Mouse (Mus musculus) lung, postnatal 0 days (tissue): ENCODE data around the gene Reck. TPM values are rescaled to one million over a fixed set of nuclear protein-coding genes. Genes with fewer than 3 reads are reported as not detected.

Source experiments
- ATAC-seq: fragments of 200-750 bp; cut with Nextera tagmentation; 2 replicates; pipeline ENCODE4 v1.8.0; 2017; ENCODE audit warnings: moderate library complexity
- DNase-seq: peaks from one replicate; pipeline ENCODE4 v3.0.0-alpha.2; 2016; ENCODE audit warnings: low spot score
- H3K27ac ChIP-seq: fragments of 300-500 bp; sonication (generic); 2 replicates; pipeline ENCODE4 v1.5.1; 2014; ENCODE audit warnings: antibody characterized with exemption, mild to moderate bottlenecking, low read length, mixed read lengths
- H3K27me3 ChIP-seq: fragments of 300-500 bp; sonication (generic); replicated peaks from 2 replicates; pipeline ENCODE4 v1.6.1; 2014; ENCODE audit warnings: low read length, mixed read lengths; ENCODE audit not compliant: insufficient read depth
- H3K36me3 ChIP-seq: fragments of 300-500 bp; sonication (generic); 2 replicates; pipeline ENCODE4 v1.6.1; 2014; ENCODE audit warnings: low read length, mixed read lengths; ENCODE audit not compliant: insufficient read depth
- H3K4me1 ChIP-seq: fragments of 300-500 bp; sonication (generic); 2 replicates; pipeline ENCODE4 v1.6.1; 2014; ENCODE audit warnings: antibody characterized with exemption, low read depth, low read length, mixed read lengths; ENCODE audit not compliant: insufficient read depth
- H3K4me2 ChIP-seq: fragments of 300-500 bp; sonication (generic); replicated peaks from 2 replicates; pipeline ENCODE4 v1.6.1; 2014; ENCODE audit warnings: low read depth, mild to moderate bottlenecking, low read length, moderate library complexity, mixed read lengths
- H3K4me3 ChIP-seq: fragments of 300-500 bp; sonication (generic); 2 replicates; pipeline ENCODE4 v1.5.1; 2014; ENCODE audit warnings: low read depth, low read length
- H3K9ac ChIP-seq: fragments of 300-500 bp; sonication (generic); replicated peaks from 2 replicates; pipeline ENCODE4 v1.6.1; 2014; ENCODE audit warnings: low read depth, mild to moderate bottlenecking
- H3K9me3 ChIP-seq: fragments of 300-500 bp; sonication (generic); 2 replicates; pipeline ENCODE4 v1.6.1; 2016; ENCODE audit warnings: low read length, mixed read lengths
- CTCF ChIP-seq: IDR thresholded peaks from 2 replicates; pipeline ENCODE4 v1.5.1; 2016; ENCODE audit warnings: antibody characterized with exemption, mild to moderate bottlenecking
- EP300 ChIP-seq: IDR thresholded peaks from 2 replicates; pipeline ENCODE4 v1.6.1; 2016; ENCODE audit warnings: antibody characterized with exemption, mild to moderate bottlenecking, control low read depth
- WGBS: fragments of 180-500 bp; shearing (Covaris S2); extraction: QIAGEN DNeasy Blood & Tissue Kit; methylation state at CpG from one replicate; pipeline ENCODE4 v1.1.7; 2014; 5-methylcytosine and 5-hydroxymethylcytosine counted together
- polyA plus RNA-seq: library from polyadenylated mRNA; unstranded; fragments of >200 nt; fragmentation: Nextera tagmentation; extraction: Ambion mirVana; gene quantifications from 2 replicates; pipeline ENCODE4 v1.2.1, GENCODE M21; 2015

Gene Reck
- polyA plus RNA-seq: 13.6 TPM in 2 replicates

DNA sequence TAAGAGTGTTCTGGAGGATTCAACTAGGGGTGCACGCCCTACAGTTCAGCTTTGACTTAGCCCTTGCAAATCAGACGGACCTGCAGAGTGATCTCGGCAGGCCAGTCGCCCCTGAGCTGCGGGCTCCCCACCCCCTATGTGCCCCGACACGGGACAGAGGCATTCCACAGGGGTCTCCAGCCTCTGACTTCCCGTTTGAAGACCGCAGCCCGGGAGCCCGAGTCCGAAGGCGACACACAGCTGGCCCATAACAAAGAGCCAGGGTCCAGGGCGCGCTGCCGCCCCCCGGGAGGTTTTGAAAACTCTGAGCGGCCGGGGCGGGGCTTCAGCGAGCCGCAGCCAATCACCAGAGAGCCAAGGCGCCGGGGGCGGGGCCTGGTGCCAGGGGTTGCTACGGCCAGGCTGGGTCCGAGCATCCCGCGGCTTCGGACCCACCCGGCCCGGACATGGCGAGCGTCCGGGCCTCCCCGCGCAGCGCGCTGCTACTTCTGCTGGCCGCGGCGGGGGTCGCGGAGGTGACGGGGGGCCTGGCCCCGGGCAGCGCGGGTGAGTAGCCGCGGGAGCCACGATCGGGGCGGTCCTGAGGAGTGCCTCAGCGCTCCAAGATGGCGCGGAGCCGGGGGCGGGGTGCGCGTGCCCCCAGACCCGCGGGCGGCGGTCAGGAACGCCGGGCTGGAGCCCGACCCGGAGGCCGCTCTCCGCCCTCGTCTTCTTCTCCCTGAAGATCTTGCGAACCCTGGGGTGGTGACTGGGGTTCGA, at the start of gene Reck:
TSS of gene Reck (plus strand) at position 371 of the 759 bp plus-strand sequence.
- DNase-seq (peak; percentile 87), ATAC-seq (peak; percentile 90)
- Histone ChIP-seq H3K9me3 (no peaks in the 10 kb centered on the region), H3K4me1 (no peaks in the 10 kb centered on the region; the same call in 1 of the 2 replicates), H3K36me3 (no peaks in the 10 kb centered on the region), H3K27me3 (no peaks in the 10 kb centered on the region), H3K27ac (peak within 1 kb of the TSS; percentile 5; the same call in 1 of the 2 replicates), H3K9ac (peak within 1 kb of the TSS; percentile 59), H3K4me3 (peak within 1 kb of the TSS; percentile 87), H3K4me2 (peak within 1 kb of the TSS; percentile 93)
- WGBS: 2% methylated on average over 56 of the region's 73 CpGs
- no peak for TF ChIP-seq CTCF
- TF ChIP-seq EP300: no peak

- Histone ChIP-seq H3K9me3 (no peaks in the 10 kb centered on the region), H3K4me2 (no peak overlapping the region), H3K27me3 (no peaks in the 10 kb centered on the region), H3K9ac (no peak overlapping the region), H3K4me3 (no peak overlapping the region), H3K36me3 (no peaks in the 10 kb centered on the region), H3K4me1 (no peaks in the 10 kb centered on the region), H3K27ac (no peak overlapping the region)
- DNase-seq (no peak), ATAC-seq (no peak)
- 91% methylated on average over 4 of the region's 4 CpGs for WGBS
- TF ChIP-seq CTCF (no peak), EP300 (no peak)
Measured at GRCm38 (mm10) chr4:43828806-43829205, 46.5 kb upstream of the Reck start.

GRCm38 (mm10) chr4:43832031-43832430, 43.3 kb upstream of the Reck start:
- WGBS: 63% methylated on average over 5 of the region's 5 CpGs
- DNase-seq: no peak
- Histone ChIP-seq H3K4me1 (no peaks in the 10 kb centered on the region), H3K9ac (no peak overlapping the region), H3K36me3 (no peaks in the 10 kb centered on the region), H3K27me3 (no peaks in the 10 kb centered on the region), H3K9me3 (no peaks in the 10 kb centered on the region), H3K4me3 (no peak overlapping the region), H3K27ac (no peak overlapping the region), H3K4me2 (no peak overlapping the region)
- ATAC-seq: no peak
- peak; percentile 47 for TF ChIP-seq CTCF
- no peak for TF ChIP-seq EP300

- no peak overlapping the region for H3K4me3 ChIP-seq
- no peak overlapping the region for H3K4me2 ChIP-seq
- H3K4me1 ChIP-seq: no peaks in the 10 kb centered on the region
- DNase-seq: no peak
- no peaks in the 10 kb centered on the region for H3K36me3 ChIP-seq
- H3K9me3 ChIP-seq: no peaks in the 10 kb centered on the region
- no peak overlapping the region for H3K9ac ChIP-seq
- WGBS: 63% methylated on average over 5 of the region's 5 CpGs
- TF ChIP-seq EP300: no peak
- no peak for TF ChIP-seq CTCF
- H3K27me3 ChIP-seq: no peaks in the 10 kb centered on the region
- H3K27ac ChIP-seq: no peak overlapping the region
- ATAC-seq: no peak
Measured at GRCm38 (mm10) chr4:43833752-43834151, 41.6 kb upstream of the Reck start.

DNA sequence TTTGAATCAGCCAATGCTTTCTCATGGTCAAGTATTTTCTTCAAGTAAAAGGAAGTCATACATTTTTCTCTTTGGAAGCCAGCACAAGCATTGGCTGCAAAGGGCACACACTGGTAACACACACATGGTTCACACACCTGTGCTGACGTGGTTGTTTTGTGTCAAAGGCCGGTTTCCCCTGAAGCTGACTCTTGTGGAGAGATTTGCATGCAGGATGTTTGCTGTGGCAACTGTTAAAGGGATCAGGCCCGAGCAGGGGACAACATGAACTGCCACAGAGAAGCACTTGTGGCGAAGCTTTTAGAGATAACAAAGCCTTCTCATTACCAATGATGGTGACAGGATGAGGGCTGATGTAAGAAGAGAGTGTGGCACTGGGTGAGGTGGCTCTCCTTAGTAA, 40.6 kb upstream of the Reck start:
- DNase-seq (no peak), ATAC-seq (no peak)
- no peaks in the 10 kb centered on the region for H3K9me3 ChIP-seq
- no peak overlapping the region for H3K27ac ChIP-seq
- no peaks in the 10 kb centered on the region for H3K36me3 ChIP-seq
- 52% methylated on average over 4 of the region's 4 CpGs for WGBS
- H3K9ac ChIP-seq: no peak overlapping the region
- no peak for TF ChIP-seq EP300
- no peak for TF ChIP-seq CTCF
- H3K4me3 ChIP-seq: no peak overlapping the region
- no peaks in the 10 kb centered on the region for H3K4me1 ChIP-seq
- H3K27me3 ChIP-seq: no peaks in the 10 kb centered on the region
- no peak overlapping the region for H3K4me2 ChIP-seq

DNA sequence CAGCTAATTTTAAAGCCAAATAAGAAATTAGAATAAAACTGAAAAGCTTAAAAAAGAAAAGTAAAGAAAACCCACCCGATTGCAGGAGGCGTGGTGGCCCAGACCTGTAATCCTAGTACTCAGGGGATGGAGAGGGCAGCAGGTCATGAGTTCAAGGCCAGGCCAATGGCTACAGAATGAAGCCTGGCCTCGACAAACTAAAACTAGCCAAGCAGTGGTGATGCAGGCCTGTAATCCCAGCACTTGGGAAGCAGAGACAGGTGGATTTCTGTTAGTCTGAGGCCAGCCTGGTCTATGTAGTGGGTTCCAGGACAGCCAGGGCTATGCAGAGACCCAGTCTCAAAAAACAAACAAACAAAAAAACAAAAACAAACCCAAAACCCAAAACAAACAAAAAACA, 37.0 kb upstream of the Reck start:
- Histone ChIP-seq H3K4me1 (no peaks in the 10 kb centered on the region), H3K27me3 (no peaks in the 10 kb centered on the region), H3K9ac (no peak overlapping the region), H3K9me3 (no peaks in the 10 kb centered on the region), H3K4me3 (no peak overlapping the region), H3K4me2 (no peak overlapping the region), H3K36me3 (no peaks in the 10 kb centered on the region), H3K27ac (no peak overlapping the region)
- DNase-seq (no peak), ATAC-seq (no peak)
- WGBS: 65% methylated on average over 3 of the region's 3 CpGs
- no peak for TF ChIP-seq CTCF
- no peak for TF ChIP-seq EP300
